Mouse (Mus musculus) small intestine, adult 2 months (tissue): ENCODE measurements at regions not wholly inside any gene's neighbourhood (a gene's known extent, or its start where the extent isn't known, plus 50 kb on each side); places are given as distances from the start of the nearest gene placed in this dataset.
A peak's percentile ranks its signal among the peaks of the same experiment; 100 is the strongest.

Source experiments
- H3K27ac ChIP-seq: fragments of 200-500 bp; 2 replicates; pipeline ENCODE4 v1.5.1; 2012; ENCODE audit warnings: low read depth, low read length, control low read depth, inconsistent platforms; ENCODE audit not compliant: insufficient read depth
- H3K27me3 ChIP-seq: fragments of 200-500 bp; 2 replicates; pipeline ENCODE4 v1.6.1; 2012; ENCODE audit warnings: mild to moderate bottlenecking, moderate library complexity, low read length, inconsistent platforms; ENCODE audit not compliant: control insufficient read depth, insufficient read depth
- H3K36me3 ChIP-seq: fragments of 200-500 bp; 2 replicates; pipeline ENCODE4 v1.6.1; 2012; ENCODE audit warnings: mild to moderate bottlenecking, low read length, control low read depth, inconsistent platforms; ENCODE audit not compliant: control insufficient read depth, insufficient read depth
- H3K4me1 ChIP-seq: fragments of 200-500 bp; 2 replicates; pipeline ENCODE4 v1.6.1; 2012; ENCODE audit warnings: low read length, inconsistent platforms, mixed read lengths; ENCODE audit not compliant: control insufficient read depth, insufficient read depth, insufficient read length
- H3K4me3 ChIP-seq: fragments of 200-500 bp; 2 replicates; pipeline ENCODE4 v1.5.1; 2012; ENCODE audit warnings: low read depth, mild to moderate bottlenecking, control low read depth, inconsistent platforms, low read length, moderate library complexity
- CTCF ChIP-seq: fragments of 200-500 bp; IDR thresholded peaks from 2 replicates; pipeline ENCODE4 v1.5.1; 2012; ENCODE audit warnings: low read depth, mild to moderate bottlenecking, control low read depth, inconsistent platforms, low read length, moderate library complexity, mixed read lengths; ENCODE audit not compliant: insufficient replicate concordance, insufficient read length; ENCODE audit errors: extremely low read depth
- POLR2A ChIP-seq: fragments of 200-500 bp; IDR thresholded peaks from 2 replicates; pipeline ENCODE4 v1.6.1; 2012; ENCODE audit warnings: low read depth, mild to moderate bottlenecking, control low read depth, inconsistent platforms, low read length, moderate library complexity
- WGBS: fragments of 180-500 bp; shearing (Covaris S2); methylation state at CpG from one replicate; pipeline ENCODE4 v1.1.7; 2018; 5-methylcytosine and 5-hydroxymethylcytosine counted together

DNA sequence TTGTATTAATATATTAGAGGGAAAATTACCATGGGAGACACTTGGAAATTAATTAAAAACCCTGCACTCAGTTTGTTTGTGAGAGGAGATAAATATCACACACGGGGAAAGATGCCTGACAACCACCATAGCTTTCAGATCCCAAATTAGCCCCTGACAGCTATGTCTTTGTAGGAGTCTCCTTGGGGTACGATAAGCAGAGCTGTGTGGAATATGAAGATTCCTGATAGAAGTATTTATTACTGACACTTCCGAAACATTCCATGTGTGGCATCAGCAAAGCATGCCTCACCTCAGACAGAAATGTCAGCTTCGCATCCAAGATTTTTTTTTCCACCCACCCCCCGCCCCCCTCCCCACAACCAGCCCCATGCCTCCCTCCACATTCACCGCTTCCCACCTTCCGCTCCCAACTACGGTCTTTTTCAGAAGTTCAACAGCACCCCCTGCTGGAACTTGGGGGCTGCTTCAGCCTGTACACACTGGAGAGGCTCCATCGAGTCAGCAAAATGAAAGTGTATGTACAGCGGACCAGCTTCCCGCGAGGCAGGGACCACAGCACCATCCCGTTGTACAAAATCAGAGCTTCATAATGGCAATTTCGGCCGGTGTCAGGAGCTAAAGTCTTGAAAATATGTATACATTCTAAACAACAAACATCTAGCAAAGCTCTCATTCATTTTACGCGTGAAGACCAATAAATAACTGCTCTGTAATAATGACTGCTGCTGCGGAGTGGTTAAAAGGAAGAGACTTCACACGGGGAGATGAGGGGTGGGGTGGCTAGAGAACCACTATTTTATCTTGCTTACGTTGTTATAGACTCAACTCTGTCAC lies 66.7 kb downstream of the Rwdd3 start:
- H3K4me1 ChIP-seq, result no peaks in the 10 kb centered on the region
- peak; percentile 70; the same call in 1 of the 2 replicates for TF ChIP-seq CTCF
- no peak for TF ChIP-seq POLR2A
- no peak overlapping the region for H3K27ac ChIP-seq
- 0 out of 2 replicates have a peak overlapping the region, but pooled peaks have one; percentile 37 for H3K4me3 ChIP-seq
- no peaks in the 10 kb centered on the region for H3K36me3 ChIP-seq
- 26% methylated on average over 20 of the region's 20 CpGs for WGBS
- H3K27me3 ChIP-seq, result no peaks in the 10 kb centered on the region; the same call in 1 of the 2 replicates

DNA sequence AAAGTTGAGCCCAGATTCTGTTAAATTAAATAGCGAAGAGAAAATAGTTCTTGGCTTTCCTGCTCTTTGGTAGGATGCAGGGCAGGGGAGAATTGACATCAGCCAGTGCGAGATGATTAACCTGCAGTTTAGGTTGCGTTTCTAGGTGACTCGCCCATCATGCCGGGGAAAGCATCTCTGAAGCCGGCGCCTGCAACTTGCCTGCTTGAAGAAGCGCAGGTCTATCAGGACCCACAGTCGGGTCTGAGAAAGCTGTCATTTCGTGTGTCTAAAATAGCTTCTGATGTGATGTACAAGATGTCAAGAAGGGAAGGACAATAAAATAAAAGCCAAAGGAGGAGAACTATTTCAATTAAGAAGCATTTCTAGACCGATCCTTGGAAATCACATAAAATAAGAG lies 68.6 kb downstream of the Rwdd3 start:
- Histone ChIP-seq H3K4me1 (no peaks in the 10 kb centered on the region), H3K36me3 (no peaks in the 10 kb centered on the region), H3K27me3 (no peaks in the 10 kb centered on the region; the same call in 1 of the 2 replicates), H3K27ac (no peak overlapping the region), H3K4me3 (no peak overlapping the region)
- TF ChIP-seq CTCF (no peak), POLR2A (no peak)
- WGBS, result 69% methylated on average over 11 of the region's 11 CpGs

DNA sequence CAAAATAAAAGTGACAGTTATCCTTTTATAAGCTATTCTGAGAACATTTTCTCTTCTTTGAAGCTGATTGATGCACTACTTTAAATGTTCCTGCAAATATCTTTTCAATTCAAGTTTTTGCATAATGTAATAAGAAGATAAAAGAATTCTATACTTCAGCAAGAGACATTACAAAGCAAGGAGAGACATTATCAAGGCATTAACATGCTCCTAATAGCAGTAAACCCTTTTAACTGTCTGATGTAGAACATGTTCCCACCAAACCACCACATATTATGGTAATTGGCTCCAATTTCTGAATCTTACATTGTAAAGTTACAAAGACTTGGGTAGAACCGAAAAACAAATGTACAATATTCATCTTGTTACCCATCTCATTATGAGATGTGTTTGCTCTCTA lies 69.4 kb downstream of the Rwdd3 start:
- no peak overlapping the region for H3K27ac ChIP-seq
- TF ChIP-seq CTCF (no peak), POLR2A (no peak)
- no peak overlapping the region for H3K4me3 ChIP-seq
- H3K27me3 ChIP-seq, result no peaks in the 10 kb centered on the region; the same call in 1 of the 2 replicates
- H3K4me1 ChIP-seq, result no peaks in the 10 kb centered on the region
- no peaks in the 10 kb centered on the region for H3K36me3 ChIP-seq
- 86% methylated on average over 1 of the region's 1 CpGs for WGBS

DNA sequence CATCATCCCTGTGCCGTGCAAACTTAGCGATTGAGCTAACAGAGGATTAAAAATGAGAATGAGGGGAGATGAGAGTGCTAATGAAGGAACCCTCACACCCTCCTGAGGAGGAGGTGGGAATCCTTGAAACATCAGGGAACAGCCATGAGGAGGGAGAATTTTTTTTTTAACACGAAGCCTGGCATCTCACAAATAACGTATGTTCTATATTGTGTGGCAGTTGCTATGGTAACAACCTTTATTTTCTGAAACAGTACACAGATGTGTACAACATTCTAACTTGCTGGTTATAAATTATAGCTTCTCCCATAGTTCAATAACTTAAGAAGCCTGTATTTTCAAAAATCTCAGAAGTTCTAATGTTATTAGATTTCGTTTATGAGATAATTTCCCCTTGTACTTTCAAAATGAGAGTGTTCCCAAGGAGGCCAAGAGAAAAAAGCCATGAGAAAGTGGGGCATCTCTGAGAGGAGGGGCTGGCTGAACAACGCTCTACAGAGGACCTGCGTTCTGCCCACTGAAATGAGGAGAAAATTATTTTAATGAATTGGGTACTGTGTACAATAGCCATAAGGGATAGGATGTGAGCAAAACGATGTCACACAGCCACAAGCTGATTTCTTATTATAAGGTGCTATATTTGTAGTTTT lies 71.2 kb downstream of the Rwdd3 start:
- Histone ChIP-seq H3K4me1 (no peaks in the 10 kb centered on the region), H3K27ac (no peak overlapping the region), H3K36me3 (no peaks in the 10 kb centered on the region), H3K27me3 (no peaks in the 10 kb centered on the region), H3K4me3 (no peak overlapping the region)
- 80% methylated on average over 8 of the region's 8 CpGs for WGBS
- TF ChIP-seq POLR2A (no peak), CTCF (no peak)

DNA sequence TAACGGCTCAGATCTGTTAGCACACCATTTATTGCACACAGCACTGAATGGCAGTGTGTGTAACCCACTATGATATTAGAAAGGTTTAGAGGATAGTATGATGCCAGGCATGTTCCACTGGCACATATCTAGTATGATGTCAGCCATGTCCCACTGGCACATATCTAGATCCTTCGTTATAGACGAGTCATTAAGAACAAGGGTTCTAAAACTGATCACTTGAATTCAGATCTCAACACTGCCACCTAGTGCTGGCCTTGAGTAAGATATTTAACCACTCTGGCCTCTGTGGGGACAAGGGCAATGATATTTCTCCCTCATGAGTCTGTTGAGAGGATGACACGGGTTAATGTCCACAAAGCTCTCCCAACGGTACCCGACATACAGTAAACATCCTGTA lies 78.0 kb downstream of the Rwdd3 start:
- H3K36me3 ChIP-seq, result no peaks in the 10 kb centered on the region
- H3K27me3 ChIP-seq, result no peaks in the 10 kb centered on the region
- H3K4me1 ChIP-seq, result no peaks in the 10 kb centered on the region
- no peak overlapping the region for H3K4me3 ChIP-seq
- WGBS, result 26% methylated on average over 6 of the region's 6 CpGs
- TF ChIP-seq POLR2A, result no peak
- TF ChIP-seq CTCF, result no peak
- H3K27ac ChIP-seq, result no peak overlapping the region

DNA sequence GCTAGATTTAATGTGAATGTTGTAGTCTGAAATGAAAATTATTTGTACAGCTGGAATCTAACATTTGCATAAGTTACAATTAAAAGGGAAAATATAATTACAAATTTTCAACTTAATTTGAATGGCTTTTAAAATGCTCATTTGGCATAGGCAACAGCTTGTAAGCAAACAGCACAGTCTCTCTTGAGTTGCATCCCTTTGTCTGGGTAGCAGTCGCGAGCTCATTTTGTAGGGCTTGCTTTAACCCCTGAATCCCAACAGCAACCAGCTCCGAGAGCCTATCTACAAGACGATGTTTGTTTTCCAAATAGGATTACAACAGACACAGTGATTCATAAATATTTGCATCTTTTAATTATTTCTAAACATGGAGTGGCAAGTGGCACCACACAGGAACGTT lies 82.8 kb downstream of the Rwdd3 start:
- H3K4me3 ChIP-seq, result no peak overlapping the region
- H3K27ac ChIP-seq, result no peak overlapping the region
- no peaks in the 10 kb centered on the region for H3K36me3 ChIP-seq
- no peaks in the 10 kb centered on the region for H3K4me1 ChIP-seq
- H3K27me3 ChIP-seq, result no peaks in the 10 kb centered on the region
- WGBS, result 64% methylated on average over 5 of the region's 5 CpGs
- TF ChIP-seq CTCF (no peak), POLR2A (no peak)

DNA sequence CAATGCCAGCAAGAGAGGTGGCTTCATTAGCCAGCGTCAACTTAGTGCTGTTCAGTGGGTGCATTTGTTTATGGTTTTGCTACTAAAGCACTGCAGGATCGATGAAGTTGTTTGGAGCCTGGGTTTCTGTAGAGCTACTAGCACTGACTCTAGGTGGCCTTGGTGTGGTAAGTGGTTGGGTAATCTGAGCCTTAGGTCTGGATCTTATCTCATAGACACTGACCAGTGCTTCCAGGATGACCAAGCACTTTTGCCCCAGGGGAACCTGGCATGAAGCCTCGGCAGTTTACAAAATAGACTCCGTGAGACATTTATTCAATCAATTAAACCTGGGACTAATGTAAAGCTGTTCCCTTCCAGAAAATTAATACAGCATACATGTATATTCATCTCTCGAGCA lies 102.8 kb downstream of the Rwdd3 start:
- WGBS, result 68% methylated on average over 5 of the region's 5 CpGs
- H3K4me3 ChIP-seq, result no peak overlapping the region
- no peaks in the 10 kb centered on the region for H3K4me1 ChIP-seq
- H3K36me3 ChIP-seq, result no peaks in the 10 kb centered on the region
- TF ChIP-seq CTCF (no peak), POLR2A (no peak)
- no peaks in the 10 kb centered on the region for H3K27me3 ChIP-seq
- no peak overlapping the region for H3K27ac ChIP-seq
